9 mouse cellular contexts compared by ENCODE assay signal in the genomic region with DNA sequence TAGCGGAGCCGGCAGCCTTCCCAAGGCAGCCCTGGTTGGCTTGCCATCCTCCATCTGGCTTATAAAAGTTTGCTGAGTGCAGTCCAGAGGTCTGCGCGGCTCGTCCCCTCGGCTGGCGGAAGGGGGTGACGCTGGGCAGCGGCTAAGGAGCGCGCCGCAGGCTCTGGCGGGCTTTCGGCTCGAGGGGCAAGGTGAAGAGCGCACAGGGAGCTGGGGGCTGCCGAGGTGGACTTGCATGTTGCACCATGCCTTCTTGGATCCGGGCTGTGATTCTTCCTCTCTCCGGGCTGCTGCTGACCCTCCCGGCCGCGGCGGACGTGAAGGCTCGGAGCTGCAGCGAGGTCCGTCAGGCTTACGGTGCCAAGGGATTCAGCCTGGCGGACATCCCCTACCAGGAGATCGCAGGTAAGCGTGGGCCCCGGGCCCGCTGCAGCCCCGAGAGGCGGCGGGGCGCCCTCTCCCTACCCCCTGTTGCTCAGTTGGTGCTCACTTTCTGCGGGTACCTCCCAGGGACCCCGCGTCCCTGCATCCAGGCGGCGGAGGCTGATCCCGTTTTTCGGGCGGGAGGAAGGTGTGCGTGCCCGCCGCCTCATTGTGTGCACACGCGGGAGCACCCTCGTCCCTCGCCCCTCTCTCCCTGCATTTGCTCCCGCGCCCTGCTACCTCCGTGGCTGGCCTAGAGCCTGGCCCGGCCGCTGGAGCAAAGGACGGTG. TPM values are rescaled to one million over a fixed set of nuclear protein-coding genes. Genes with fewer than 3 reads are reported as not detected.
DNase-seq lines count a peak whose midpoint lies in the region; ATAC-seq lines count a peak whose summit lies in the region.
"Had no signal": no experiment of that assay in that cellular context is flagged by ENCODE, and none has a peak within 500 bp of the region (broad histone marks: within the 10 kb centered on the region; RNA-seq: fewer than 3 reads in every experiment).

No protein-coding gene starts in this region.

- intact Hi-C loops in gastrocnemius, postnatal 14 days (cut with DNase I; ENCODE audit: low total_unique reads), result no loop called here

- H3K9me3 ChIP-seq in hindbrain, embryonic 15.5 days, result no peaks in the 10 kb centered on the region
- H3K9me3 ChIP-seq in liver, embryonic 11.5 days (ENCODE audit: control insufficient read depth, low read length), result no peaks in the 10 kb centered on the region
- no peaks in the 10 kb centered on the region for H3K9me3 ChIP-seq in neural tube, embryonic 12.5 days

- peak; percentile 29 for ATAC-seq in hindbrain, embryonic 15.5 days (ENCODE audit: low FRiP score, low read depth)
- ATAC-seq in liver, embryonic 11.5 days (replicated peaks; ENCODE audit: low FRiP score), result peak; percentile 35
- ATAC-seq in neural tube, embryonic 12.5 days (ENCODE audit: low FRiP score, low read depth), result peak; percentile 63

- H3K4me2 ChIP-seq in hindbrain, embryonic 15.5 days, result peak overlapping the region; percentile 67
- H3K4me2 ChIP-seq in liver, embryonic 11.5 days, result peak overlapping the region; percentile 73
- H3K4me2 ChIP-seq in neural tube, embryonic 12.5 days (replicated peaks), result peak overlapping the region; percentile 90

- peaks cover 19% of the 10 kb centered on the region for H3K4me1 ChIP-seq in hindbrain, embryonic 15.5 days (replicated peaks)
- no peaks in the 10 kb centered on the region for H3K4me1 ChIP-seq in liver, embryonic 11.5 days (replicated peaks; ENCODE audit: control insufficient read depth, insufficient read depth, low read length)
- peaks cover 16% of the 10 kb centered on the region for H3K4me1 ChIP-seq in neural tube, embryonic 12.5 days

- H3K9ac ChIP-seq in hindbrain, embryonic 15.5 days, result peak overlapping the region; percentile 58
- peak overlapping the region; percentile 71 for H3K9ac ChIP-seq in liver, embryonic 11.5 days (ENCODE audit: low read depth, low read length)
- H3K9ac ChIP-seq in neural tube, embryonic 12.5 days, result peak overlapping the region; percentile 88

- H3K27me3 ChIP-seq in hindbrain, embryonic 15.5 days, result no peaks in the 10 kb centered on the region
- peaks cover 22% of the 10 kb centered on the region for H3K27me3 ChIP-seq in liver, embryonic 11.5 days (replicated peaks; ENCODE audit: control insufficient read depth, insufficient read depth, low read length)
- no peaks in the 10 kb centered on the region for H3K27me3 ChIP-seq in neural tube, embryonic 12.5 days (replicated peaks)

- under 1% methylated on average over 57 of the region's 58 CpGs for WGBS in hindbrain, embryonic 15.5 days
- WGBS in liver, embryonic 11.5 days, result under 1% methylated on average over 55 of the region's 58 CpGs
- under 1% methylated on average over 58 of the region's 58 CpGs for WGBS in neural tube, embryonic 12.5 days

- peak overlapping the region; percentile 58 for H3K4me3 ChIP-seq in hindbrain, embryonic 15.5 days
- H3K4me3 ChIP-seq in liver, embryonic 11.5 days (ENCODE audit: low read depth, low read length), result peak overlapping the region; percentile 66
- H3K4me3 ChIP-seq in neural tube, embryonic 12.5 days, result peak overlapping the region; percentile 87

- H3K27ac ChIP-seq in hindbrain, embryonic 15.5 days (replicated peaks), result peak overlapping the region; percentile 92
- H3K27ac ChIP-seq in liver, embryonic 11.5 days (ENCODE audit: low read depth, low read length), result peak overlapping the region; percentile 85
- H3K27ac ChIP-seq in neural tube, embryonic 12.5 days, result peak overlapping the region; percentile 82

- H3K36me3 ChIP-seq in hindbrain, embryonic 15.5 days, result no peaks in the 10 kb centered on the region
- H3K36me3 ChIP-seq in liver, embryonic 11.5 days (ENCODE audit: control insufficient read depth, insufficient read depth, low read length), result no peaks in the 10 kb centered on the region
- no peaks in the 10 kb centered on the region for H3K36me3 ChIP-seq in neural tube, embryonic 12.5 days

- DNase-seq in left cerebral cortex, adult 18-20 months (ENCODE audit: low spot score in 2 of 2), result peak; percentile 19 to 49
- no peak for DNase-seq in left cerebral cortex, adult 11 months (ENCODE audit: low spot score)
- peak; percentile 34 to 44 for DNase-seq in cerebellum, postnatal 4 days (ENCODE audit: low spot score in 2 of 2)
- peak; percentile 29 for DNase-seq in gastrocnemius, postnatal 14 days
- DNase-seq in liver, embryonic 11.5 days (ENCODE audit: low spot score), result peak; percentile 58
- DNase-seq in urinary bladder, postnatal 36 days (ENCODE audit: low spot score in 2 of 2), result peak; percentile 26 to 27

RNA-seq across cellular contexts. Expression of a gene that starts 0.7 kb away (rescaled TPM):
- 10 to 100 TPM; 12.4 to 12.8 TPM for total RNA-seq in left cerebral cortex, adult 18-20 months (2021)
- 1 to 10 TPM; 7.7 to 9.6 TPM for total RNA-seq in gastrocnemius, postnatal 14 days (2021)
- polyA plus RNA-seq in hindbrain, embryonic 15.5 days (2015; fragmentation: Nextera tagmentation; extraction: Ambion mirVana), result 19.6 and 22.1 TPM in 2 replicates
- 17.8 and 18.8 TPM in 2 replicates for polyA plus RNA-seq in liver, embryonic 11.5 days (2014; fragmentation: Nextera tagmentation; extraction: Ambion mirVana)
- polyA plus RNA-seq in neural tube, embryonic 12.5 days (2016; fragmentation: Nextera tagmentation; extraction: Ambion mirVana), result 30.5 and 34.6 TPM in 2 replicates
- total RNA-seq: MEL had no signal
